Mouse (Mus musculus) left cerebral cortex, postnatal 25 days (tissue): ENCODE measurements around the gene Ptgfrn. TPM values are rescaled to one million over a fixed set of nuclear protein-coding genes. Genes with fewer than 3 reads are reported as not detected.
A peak's percentile ranks its signal among the peaks of the same experiment; 100 is the strongest.

ENCODE experiments used
- DNase-seq, 2 experiments: peaks; one replicate each; pipeline ENCODE4 v3.0.0; 2022; ENCODE audit warnings: low spot score in 2 of 2, mixed read lengths in 1 of 2
- intact Hi-C: fragments of 180-260 bp; cut with DNase I; formaldehyde crosslinking; loops from one replicate; pipeline ENCODE4 v1.15.1; 2025
- total RNA-seq, 2 experiments: library from RNA; stranded (reverse); gene quantifications; 2 replicates each; pipeline ENCODE4 v1.2.3; 2021

Ptgfrn gene
- total RNA-seq, 2 experiments from 2014 or later, result 39.0 to 42.1 TPM

DNA sequence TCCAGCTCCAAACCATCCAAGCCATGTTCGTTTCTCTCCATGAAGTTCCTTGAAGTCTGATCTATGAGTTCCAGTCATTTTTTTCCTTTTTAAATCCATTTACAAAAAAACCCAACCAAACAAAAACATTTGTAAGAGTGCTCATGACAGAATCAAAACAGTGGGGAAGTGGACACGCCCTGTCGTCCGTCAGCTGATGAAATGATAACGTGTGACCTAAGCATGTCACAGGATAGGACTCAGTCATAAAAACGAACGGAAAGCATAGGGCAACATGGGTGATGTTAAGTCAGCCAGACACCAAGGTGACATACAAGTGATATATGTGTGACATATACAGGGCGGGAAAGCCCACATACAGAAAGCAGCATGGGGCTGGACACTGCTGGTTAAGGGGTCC, 54.9 kb downstream of the Ptgfrn start:
- no peak for DNase-seq
- intact Hi-C loops, result no loop called here

DNA sequence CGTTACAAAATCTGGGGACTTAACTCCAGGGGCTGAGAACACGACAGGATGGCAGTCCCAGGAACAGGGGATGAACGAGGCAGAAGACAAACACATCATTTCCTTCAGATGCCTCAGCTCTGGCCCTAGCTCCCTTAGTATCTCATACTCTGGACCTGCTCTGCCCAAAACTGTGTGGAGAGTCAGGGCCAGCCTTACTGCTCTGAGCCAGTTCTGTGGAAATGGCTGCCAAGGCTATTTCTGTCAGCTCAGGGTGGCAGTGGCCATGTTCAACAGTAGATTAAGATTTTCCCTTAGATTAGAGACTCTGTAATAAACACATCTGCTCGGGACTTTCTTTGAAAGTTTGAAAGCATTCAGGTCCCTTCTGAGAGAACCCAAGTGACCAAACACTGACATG, 58.5 kb downstream of the Ptgfrn start:
- intact Hi-C loops, result no loop called here
- no peak for DNase-seq

DNA sequence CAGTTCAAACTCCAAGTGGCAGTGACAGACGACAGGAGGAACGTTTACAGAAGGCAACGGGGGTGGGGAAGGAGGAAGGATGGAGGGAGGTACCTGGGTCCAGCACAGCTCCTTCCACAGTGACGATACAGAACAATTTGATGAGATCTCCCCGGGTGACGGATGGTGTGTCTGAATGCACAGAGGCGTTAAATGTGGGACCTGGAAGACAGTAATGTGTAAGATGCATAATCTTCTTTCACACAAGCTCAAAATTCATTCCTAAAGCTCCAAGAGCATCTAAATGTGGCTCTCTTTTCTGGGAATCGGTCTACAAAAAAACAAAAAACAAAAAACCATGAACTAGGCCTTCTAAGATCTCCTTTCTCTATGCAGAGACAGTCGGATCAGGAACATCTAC, 60.1 kb downstream of the Ptgfrn start:
- peak in 1 of 2 experiments; percentile 70 for DNase-seq
- intact Hi-C loops, result loop anchor here (5.0 kb wide), 1 partner anchor 52 kb away; no protein-coding TSS in a partner anchor

DNA sequence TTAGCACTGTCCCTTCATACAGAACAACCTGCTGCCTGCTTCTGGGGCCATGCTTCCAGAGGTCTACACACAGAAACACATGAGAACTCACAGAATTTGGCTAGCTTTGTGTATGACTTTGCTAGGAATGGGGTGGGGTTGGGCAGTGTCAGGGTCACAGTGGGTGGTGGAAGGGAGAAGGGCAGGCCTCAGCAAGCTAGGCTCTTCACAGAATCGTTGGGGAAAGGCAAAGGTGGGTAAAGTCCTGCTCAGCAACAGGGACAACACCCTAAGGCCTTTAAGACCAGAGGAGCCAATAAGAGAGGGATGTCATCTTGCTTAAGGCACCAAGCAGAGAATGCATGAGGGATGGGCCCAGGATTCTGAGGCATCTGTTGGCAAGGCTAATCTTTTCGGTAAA, 61.3 kb downstream of the Ptgfrn start:
- intact Hi-C loops, result loop anchor here (5.0 kb wide), 1 partner anchor 54 kb away; no protein-coding TSS in a partner anchor
- DNase-seq, result no peak

DNA sequence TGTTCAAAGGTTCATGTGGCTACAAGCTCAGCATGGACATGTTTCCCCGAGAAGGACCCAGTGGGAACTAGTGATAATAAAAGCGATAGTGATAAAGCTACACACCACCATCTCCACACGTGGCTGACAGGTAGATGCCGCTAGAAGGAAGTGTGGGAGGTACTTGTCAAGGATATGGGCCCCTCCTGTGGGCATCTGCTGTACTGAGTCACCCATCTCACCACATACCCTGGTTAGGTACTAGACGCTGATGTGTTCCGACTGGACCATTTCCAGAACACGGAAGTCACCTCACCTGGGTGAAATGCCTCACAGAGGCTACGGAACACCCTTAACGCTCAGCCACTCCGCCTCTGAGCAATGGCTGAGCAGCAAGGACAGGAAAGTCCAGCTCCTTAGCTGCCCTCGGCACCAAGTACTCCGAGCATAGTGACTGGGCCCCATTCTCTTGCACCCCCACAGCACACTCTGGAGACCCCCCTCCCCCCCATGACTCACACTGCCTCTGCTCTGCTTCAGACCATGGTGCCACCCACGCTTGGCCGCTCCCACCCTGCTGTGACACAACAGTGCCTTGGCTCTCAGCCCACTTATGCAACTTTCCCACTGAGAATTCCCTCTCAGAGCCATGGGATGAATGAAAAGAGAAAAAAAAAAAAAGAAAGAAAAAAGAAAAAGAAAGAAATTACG, 62.3 kb downstream of the Ptgfrn start:
- intact Hi-C loops, result loop anchor here (5.0 kb wide), 1 partner anchor 55 kb away; no protein-coding TSS in a partner anchor
- peak; percentile 66 to 91 for DNase-seq

DNA sequence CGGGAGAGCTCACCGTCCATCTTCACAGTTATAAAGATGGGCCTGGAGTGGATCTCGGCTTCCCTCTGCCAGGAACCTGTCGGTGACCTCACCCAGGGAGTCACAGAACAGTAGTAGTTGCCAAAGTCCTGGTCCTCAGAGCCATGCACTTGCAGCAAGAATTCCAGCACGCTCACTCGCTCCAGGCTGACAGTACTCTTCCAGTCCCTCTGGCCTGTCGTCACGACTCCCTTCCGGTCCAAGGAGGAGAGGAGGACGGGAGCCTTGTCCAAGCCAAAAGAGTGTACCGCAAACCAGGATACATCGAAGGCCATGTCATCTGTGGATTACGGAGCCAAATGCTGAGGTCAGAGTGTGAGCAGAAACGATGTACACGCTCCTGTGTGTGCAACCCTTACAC, 64.6 kb downstream of the Ptgfrn start:
- intact Hi-C loops, result loop anchor here (5.0 kb wide), 1 partner anchor 57 kb away; no protein-coding TSS in a partner anchor
- no peak for DNase-seq

DNA sequence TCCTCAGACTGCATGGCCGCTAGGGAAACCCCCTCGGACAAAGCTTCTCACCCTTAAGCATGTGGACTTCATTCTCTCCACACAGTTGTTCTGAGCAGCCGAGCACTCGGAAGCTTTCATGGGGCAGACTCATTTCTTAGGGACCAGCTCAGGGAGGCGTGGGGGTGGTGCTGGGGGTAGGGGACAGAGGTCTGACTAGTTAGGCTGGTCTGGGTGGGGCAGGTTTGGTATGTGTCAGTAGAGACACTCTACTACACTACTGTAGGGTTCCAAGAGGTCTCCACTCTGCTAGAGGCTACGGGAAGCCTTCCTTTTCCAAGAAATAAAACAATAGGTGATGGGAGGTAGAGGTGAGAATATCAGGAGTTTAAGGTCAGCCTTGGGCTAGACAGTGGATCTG, 65.4 kb downstream of the Ptgfrn start:
- intact Hi-C loops, result loop anchor here (5.0 kb wide), 1 partner anchor 58 kb away; no protein-coding TSS in a partner anchor

DNA sequence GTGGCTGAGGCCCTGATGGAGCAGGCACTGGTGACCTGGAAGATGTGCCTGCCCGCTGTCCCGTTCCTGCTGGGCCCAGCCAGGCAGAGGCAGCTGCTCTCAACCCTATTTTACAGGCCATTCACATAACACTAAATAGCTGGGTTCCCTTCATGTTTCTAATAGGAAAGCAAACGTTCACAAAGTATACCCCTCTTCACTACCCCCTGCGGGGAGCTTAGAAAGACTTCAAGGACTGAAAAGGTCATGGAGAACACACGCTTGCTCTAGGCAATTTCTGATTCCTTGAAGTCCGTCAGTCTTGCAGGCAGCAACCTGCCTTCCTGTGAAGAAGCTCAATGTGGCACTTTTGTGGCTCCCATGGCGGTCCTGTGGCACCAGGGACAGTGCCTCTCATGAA, 68.1 kb downstream of the Ptgfrn start:
- intact Hi-C loops, result no loop called here
- no peak for DNase-seq

More for the DNA sequence above, 65.4 kb downstream of the Ptgfrn start:
- DNase-seq, result no peak

DNA sequence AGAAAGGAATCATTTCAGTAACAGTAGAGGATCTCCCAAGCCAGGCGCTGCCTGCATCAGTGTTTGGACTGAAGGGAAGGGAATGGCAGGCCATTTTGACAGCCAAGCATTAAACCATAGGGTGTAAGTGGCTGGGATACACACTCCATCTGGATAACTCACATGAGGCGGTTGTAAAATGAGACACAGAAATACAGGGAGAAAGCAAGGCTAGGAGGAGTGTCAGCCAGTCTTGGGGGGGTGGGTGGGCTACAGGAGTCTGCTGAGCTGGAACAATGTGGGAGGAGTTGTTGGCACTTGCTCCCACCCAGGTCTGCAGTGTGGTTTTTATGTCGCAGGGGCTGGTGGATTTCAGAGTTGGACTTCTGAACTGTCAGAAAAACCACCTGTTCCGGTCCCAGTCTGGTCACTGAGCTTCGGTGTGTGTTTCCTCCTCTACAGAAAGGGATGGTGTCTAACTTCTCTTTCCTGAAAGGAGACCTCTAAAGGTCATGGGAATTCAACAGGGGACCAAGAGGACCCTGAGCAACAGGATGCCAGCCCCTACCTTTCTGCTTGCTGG, 72.0 kb downstream of the Ptgfrn start:
- intact Hi-C loops, result no loop called here
- DNase-seq, result no peak

DNA sequence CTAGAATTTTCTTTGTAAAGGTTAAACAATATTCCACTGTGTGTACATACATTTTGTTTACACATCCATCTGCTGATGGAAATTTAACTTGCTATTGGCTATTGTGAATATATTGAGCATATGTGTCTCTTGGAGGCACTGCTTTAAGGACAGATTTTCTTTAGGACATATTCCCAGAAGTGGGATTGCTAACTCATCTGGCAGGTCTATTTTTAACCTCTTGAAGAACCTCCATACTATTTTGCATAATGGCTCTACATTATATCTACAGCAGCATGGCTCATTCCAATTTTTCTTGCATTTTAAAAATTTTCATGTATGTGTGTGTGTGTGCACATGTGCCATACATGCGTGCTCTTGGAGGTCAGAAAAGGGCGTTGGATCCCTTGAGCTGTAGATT, 74.1 kb downstream of the Ptgfrn start:
- intact Hi-C loops, result no loop called here
- peak in 1 of 2 experiments; percentile 52 for DNase-seq

DNA sequence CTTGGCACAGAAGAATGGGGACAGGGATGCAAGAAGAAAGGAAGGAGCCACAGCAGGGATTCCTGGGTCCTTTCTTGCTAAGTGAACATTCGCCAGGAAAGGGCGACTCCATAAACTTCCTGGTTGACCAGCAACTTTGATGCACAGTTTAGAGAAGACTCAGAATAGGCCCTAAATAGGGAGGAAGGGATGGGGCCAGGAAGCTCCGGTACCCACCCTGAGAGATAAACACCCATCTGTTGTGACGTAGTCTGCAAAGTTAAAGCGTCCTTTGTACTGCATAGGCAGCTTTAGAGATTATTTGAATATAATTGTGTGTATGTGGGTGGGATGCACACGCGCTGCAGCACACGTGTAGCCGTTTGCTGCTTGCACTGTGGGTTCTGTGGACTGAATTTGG, 75.6 kb downstream of the Ptgfrn start:
- intact Hi-C loops, result no loop called here
- DNase-seq, result no peak

DNA sequence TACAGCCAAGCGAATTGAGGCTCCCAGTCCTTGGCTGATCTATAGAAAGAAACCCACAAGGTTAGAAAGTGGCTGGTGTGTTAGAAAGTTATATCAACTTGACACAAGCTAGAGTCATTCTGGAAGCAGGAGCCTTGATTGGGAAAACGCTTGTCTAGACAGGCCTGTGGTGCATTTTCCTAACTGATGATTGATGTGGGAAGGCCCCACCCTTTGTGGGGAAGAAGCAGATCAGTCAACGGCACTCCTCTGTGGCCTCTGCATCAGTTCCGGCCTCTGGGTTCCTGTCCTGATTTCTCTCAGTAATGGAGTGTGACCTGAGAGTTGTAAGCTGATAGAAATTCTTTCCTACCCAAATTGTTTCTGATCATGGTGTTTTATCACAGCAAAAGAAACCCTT, 76.4 kb downstream of the Ptgfrn start:
- intact Hi-C loops, result no loop called here
- no peak for DNase-seq

DNA sequence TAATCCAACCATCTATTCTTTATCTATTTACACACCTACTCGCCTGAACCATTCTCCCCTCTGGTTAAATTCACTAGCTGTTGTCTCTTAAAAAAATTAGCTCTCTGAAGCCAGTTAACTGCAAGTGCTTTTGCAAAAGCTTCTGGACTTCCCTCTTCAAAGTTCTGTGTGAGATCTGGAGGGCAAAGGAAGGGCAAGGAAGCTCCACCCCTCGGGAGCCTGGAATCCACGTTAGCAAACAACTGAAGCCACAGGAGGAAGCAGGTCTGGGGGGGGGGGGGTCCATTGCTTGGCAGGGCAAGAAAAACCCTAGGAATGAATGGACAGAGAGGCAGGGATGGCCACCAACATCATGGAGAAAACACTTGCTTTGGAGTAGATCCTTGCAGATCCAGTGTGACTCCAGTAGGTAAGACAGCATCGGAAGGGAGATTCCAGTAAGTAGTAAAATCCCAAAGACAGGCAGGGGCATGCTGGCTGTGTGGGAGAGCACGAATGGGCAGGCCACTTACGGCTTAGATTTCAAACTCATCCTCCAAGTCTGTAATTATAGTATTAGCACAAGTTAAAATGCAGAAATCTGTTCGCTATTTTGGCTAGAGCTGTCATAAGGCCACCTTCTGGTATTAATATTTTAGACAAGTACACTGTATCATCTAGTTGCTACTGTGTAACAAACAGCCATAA, 78.5 kb downstream of the Ptgfrn start:
- intact Hi-C loops, result no loop called here

DNA sequence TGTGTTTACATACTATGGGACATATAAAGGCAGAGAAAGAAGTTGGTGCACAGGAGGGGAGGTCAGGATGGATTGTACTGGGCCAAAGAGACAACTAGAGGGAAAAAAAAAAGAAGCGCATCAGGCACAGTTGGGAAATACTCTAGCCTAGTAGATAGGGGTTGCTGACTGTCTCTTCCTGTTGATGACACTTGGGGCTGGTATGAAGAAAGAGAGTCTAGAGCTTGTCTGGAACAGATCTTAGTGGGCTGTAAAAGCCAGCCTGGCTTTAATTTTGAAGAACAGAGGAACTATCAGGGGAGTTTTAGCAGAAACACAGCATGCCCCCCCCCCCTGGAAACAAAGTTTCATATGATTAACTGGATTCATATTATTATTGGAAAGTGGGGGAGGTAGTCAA, 79.4 kb downstream of the Ptgfrn start:
- intact Hi-C loops, result no loop called here

More for the DNA sequence above, 78.5 kb downstream of the Ptgfrn start:
- no peak for DNase-seq

DNA sequence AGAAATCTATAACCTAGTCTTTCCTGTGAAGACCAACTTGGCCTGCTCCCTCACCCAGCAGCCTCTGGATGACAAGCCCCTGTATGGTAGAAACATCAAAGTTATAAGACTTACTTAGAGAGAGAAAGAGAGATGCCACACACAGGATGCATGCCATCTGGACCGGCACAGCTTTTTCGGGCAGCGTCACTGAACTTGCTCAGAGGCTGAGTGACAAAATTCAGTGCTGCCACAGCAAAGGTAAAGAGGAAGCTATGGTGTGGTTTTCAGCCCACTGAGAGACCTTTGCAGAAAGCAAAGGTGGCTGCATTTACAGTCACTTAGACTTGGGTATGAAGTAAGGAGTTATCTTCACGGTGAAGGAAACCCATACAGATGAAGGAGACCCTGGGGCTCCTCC, 80.7 kb downstream of the Ptgfrn start, which contains the start of gene Cd101:
Gene Cd101, minus strand, starts transcription at position 218 of the 400 bp plus-strand sequence.
- DNase-seq, result no peak
- intact Hi-C loops, result no loop called here

More for the DNA sequence above, 79.4 kb downstream of the Ptgfrn start:
- DNase-seq, result no peak

DNA sequence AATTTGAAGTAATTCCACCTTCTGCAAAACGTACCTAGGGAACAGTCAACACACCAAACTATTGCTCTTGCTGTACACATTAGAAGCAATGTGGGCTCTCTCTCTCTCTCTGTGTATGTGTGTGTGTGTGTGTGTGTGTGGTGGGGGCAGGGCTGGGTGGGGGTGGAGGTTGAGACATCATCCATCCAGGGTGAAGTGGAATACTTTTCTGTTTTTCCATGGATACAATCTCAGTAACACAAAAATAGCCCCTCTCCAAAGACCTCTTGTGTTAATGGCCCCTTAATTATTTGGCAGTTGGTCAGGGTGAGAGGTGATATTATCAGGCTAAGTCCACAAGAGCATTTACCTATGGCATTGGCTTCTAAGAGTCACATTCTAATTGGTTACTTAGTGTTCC, 83.3 kb downstream of the Ptgfrn start:
- intact Hi-C loops, result no loop called here
- no peak for DNase-seq

DNA sequence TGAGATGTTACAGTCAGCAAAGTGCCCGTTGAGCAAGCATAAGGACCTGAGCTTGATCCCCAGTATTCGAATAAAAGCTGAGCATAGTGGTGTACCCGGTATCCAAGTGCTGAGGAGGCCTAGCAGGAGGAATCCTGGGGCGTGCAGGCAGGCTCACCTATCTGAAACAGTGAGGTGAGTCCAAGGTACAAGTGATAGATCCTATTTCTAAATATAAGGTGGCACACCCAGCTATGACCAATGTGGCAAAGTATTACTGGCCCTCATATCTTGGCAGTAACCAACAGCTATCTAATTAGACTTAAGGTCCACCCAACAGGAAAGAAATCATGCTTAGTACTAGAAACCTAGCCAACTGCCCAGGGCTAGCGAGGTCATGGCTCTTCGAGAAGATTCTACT, 87.1 kb downstream of the Ptgfrn start:
- intact Hi-C loops, result no loop called here
- no peak for DNase-seq

DNA sequence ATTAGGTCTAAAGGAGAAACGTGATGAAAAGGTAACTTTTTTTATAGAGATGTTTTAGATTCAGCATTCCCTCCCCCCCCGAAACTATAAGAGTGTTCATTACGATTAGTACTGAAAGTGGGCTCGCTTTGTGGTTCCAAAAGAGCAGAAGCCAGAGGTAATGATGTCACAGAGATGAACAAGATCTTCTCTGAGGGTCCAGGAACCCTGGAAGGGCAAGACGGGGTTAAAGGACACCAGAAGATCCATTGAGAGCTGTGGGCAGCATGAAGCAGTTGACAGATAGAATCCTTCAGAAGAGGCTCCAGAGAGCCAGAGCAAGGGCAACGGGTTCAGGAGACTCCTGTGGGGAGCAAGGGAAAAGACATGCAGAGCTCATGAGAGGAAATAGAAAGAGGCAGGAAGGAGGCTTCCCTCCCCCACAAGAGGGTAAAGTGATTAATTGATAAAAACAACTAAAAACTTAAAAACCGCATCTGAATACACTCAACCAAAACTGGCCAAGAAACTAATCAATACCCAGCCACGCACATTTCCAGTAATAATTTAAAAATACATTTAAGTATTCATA, 88.5 kb downstream of the Ptgfrn start:
- intact Hi-C loops, result no loop called here
- no peak for DNase-seq

DNA sequence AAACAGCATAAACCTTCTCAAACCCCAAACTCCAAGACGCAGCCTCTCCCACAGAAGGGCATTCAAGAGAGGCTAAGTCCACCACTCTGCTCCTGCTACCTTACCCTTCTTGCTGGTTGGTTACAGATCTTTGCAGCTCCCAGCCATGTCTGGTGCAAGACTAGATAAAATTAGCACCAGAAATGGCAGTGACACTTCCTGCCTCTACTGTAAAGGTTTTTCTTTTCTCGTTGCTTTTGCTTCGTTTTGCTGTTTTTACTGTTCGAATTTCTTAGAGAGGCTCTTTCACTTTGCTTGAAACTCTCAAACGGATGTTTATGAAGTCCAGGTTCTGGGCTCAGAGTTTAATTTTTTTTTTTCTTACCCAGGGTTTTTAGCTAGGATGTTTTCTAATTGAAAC, 89.0 kb downstream of the Ptgfrn start:
- DNase-seq, result no peak
- intact Hi-C loops, result no loop called here

DNA sequence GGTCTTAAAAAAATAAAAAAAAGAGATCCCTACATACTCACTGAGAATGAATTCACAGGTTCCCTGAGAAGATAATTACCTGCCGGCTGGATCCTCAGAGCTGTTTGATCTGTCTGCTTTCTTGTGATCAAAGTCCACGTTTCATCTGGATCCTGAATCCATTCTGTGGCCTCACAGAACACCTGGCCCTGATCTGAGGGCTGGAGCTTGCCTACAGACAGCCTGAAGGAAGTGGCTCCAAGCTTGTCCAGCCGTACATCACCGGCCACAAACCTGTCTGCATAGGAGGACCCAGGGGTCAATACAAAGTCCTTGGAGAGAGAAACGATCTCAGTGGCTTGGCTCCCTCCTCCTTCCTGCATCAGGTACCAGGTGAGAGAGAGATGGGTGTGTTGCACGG, 91.6 kb downstream of the Ptgfrn start:
- no peak for DNase-seq
- intact Hi-C loops, result no loop called here
